Mouse (Mus musculus) intestine, embryonic 14.5 days (tissue): ENCODE measurements around the gene Otud7a. TPM values are rescaled to one million over a fixed set of nuclear protein-coding genes. Genes with fewer than 3 reads are reported as not detected.

Experiments used
- ATAC-seq: fragments of 200-750 bp; cut with Nextera tagmentation; replicated peaks from 2 replicates; pipeline ENCODE4 v1.8.0; 2017; ENCODE audit warnings: low read depth, moderate number of reproducible peaks, moderate TSS enrichment, moderate library complexity; ENCODE audit not compliant: low FRiP score, low TSS enrichment
- DNase-seq: peaks from one replicate; pipeline ENCODE4 v3.0.0-alpha.2; 2018; ENCODE audit warnings: low spot score
- H3K27ac ChIP-seq: fragments of 300-500 bp; sonication (generic); 2 replicates; pipeline ENCODE4 v1.5.1; 2014; ENCODE audit warnings: low read depth, mild to moderate bottlenecking, control low read depth
- H3K27me3 ChIP-seq: fragments of 300-500 bp; sonication (generic); replicated peaks from 2 replicates; pipeline ENCODE4 v1.6.1; 2014; ENCODE audit warnings: low read length, control low read depth; ENCODE audit not compliant: control insufficient read depth, insufficient read depth
- H3K36me3 ChIP-seq: fragments of 300-500 bp; sonication (generic); 2 replicates; pipeline ENCODE4 v1.6.1; 2014; ENCODE audit warnings: low read length, control low read depth; ENCODE audit not compliant: control insufficient read depth, insufficient read depth
- H3K4me1 ChIP-seq: fragments of 300-500 bp; sonication (generic); replicated peaks from 2 replicates; pipeline ENCODE4 v1.6.1; 2014; ENCODE audit warnings: low read length, control low read depth, mixed read lengths; ENCODE audit not compliant: control insufficient read depth, insufficient read depth
- H3K4me2 ChIP-seq: fragments of 300-500 bp; sonication (generic); 2 replicates; pipeline ENCODE4 v1.6.1; 2014; ENCODE audit warnings: low read length
- H3K4me3 ChIP-seq: fragments of 300-500 bp; sonication (generic); 2 replicates; pipeline ENCODE4 v1.5.1; 2014; ENCODE audit warnings: low read depth, low read length, control low read depth, mixed read lengths
- H3K9ac ChIP-seq: fragments of 300-500 bp; sonication (generic); 2 replicates; pipeline ENCODE4 v1.6.1; 2014; ENCODE audit warnings: mild to moderate bottlenecking, low read length
- H3K9me3 ChIP-seq: fragments of 300-500 bp; sonication (generic); 2 replicates; pipeline ENCODE4 v1.6.1; 2016; ENCODE audit warnings: low read length, control low read depth; ENCODE audit not compliant: control insufficient read depth
- WGBS: fragments of 180-500 bp; shearing (Covaris S2); extraction: QIAGEN DNeasy Blood & Tissue Kit; methylation state at CpG from one replicate; pipeline ENCODE4 v1.1.7; 2014; 5-methylcytosine and 5-hydroxymethylcytosine counted together
- polyA plus RNA-seq: library from polyadenylated mRNA; unstranded; fragments of >200 nt; fragmentation: Nextera tagmentation; extraction: Ambion mirVana; gene quantifications from 2 replicates; pipeline ENCODE4 v1.2.1, GENCODE M21; 2014

The Otud7a gene
- polyA plus RNA-seq, 1 experiment from 2014 or later, result 1.5 TPM

DNA sequence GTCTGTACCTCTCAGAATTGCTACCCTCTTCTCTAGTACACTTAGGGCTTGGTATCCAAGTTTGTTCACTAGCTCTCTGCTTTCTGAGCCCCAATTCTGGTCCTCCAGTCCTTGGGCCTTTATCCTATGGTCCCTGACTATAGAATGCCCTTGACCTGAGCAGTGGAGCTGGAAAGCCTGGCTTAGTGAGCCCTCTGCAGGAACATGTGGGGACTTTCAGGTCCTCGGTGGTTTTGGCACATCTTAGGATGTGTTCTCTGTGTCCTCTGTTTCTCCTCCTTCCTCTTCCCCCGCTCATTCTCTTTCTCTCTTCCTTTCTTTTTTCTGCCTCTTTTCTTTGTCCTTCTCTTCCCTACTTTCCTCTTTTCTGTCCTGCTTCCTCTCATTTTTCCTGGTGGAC, 145.8 kb downstream of the Otud7a start:
- H3K27me3 ChIP-seq, result no peaks in the 10 kb centered on the region
- no peak overlapping the region for H3K4me3 ChIP-seq
- ATAC-seq (no peak), DNase-seq (no peak)
- no peak overlapping the region for H3K27ac ChIP-seq
- no peaks in the 10 kb centered on the region for H3K4me1 ChIP-seq
- H3K36me3 ChIP-seq, result no peaks in the 10 kb centered on the region
- no peak overlapping the region for H3K4me2 ChIP-seq
- H3K9me3 ChIP-seq, result no peaks in the 10 kb centered on the region
- H3K9ac ChIP-seq, result no peak overlapping the region
- 69% methylated on average over 2 of the region's 2 CpGs for WGBS

- Histone ChIP-seq H3K27me3 (no peaks in the 10 kb centered on the region), H3K36me3 (no peaks in the 10 kb centered on the region), H3K27ac (no peak overlapping the region), H3K9ac (no peak overlapping the region), H3K4me3 (no peak overlapping the region), H3K4me2 (no peak overlapping the region), H3K4me1 (no peaks in the 10 kb centered on the region), H3K9me3 (no peaks in the 10 kb centered on the region)
- DNase-seq (no peak), ATAC-seq (no peak)
- 76% methylated on average over 4 of the region's 4 CpGs for WGBS
Measured at GRCm38 (mm10) chr7:63591322-63591721, 146.8 kb downstream of the Otud7a start.

DNA sequence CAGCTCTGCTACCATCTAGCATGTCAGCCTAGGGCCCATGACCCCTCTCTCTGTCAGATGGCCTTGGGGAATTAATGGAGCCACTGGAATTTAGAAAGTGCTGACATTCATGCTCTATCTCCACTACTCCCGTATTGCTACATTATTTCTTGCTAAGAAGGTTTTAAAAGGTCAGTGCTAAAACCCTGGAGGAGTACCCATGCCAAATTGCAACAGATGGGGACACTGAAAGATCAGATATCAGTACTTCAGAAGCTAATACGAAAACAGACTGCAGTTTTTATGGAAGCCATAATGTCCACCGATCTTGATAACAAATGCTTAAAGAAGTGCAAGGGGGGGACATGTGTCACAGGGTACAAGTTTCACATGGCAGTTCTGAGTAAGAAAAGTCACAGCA, 147.5 kb downstream of the Otud7a start:
- no peaks in the 10 kb centered on the region for H3K9me3 ChIP-seq
- no peak overlapping the region for H3K4me2 ChIP-seq
- ATAC-seq, result no peak
- no peaks in the 10 kb centered on the region for H3K36me3 ChIP-seq
- no peaks in the 10 kb centered on the region for H3K4me1 ChIP-seq
- H3K27ac ChIP-seq, result no peak overlapping the region
- no peak for DNase-seq
- no peak overlapping the region for H3K4me3 ChIP-seq
- no peaks in the 10 kb centered on the region for H3K27me3 ChIP-seq
- no peak overlapping the region for H3K9ac ChIP-seq
- 61% methylated on average over 3 of the region's 3 CpGs for WGBS

DNA sequence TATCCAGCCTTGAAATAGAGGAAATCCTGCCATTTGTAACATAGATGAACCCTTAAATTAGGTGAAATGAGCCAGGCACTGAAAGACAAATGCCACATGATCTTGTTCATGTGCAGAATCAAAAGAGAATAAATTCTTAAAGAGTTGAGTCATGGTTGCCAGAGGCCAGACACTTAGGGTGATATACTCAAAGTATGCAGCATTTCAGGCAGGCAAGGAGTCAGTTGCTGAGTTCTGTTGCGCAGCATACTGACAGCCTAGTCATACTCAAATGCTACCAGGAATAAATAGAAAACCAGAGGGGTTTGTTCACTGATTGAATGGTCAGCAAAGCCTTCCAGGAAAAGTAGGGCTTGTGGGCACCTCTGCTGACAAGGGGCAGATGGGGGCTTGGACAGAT, 160.3 kb downstream of the Otud7a start:
- 77% methylated on average over 1 of the region's 1 CpGs for WGBS
- Histone ChIP-seq H3K27ac (no peak overlapping the region), H3K36me3 (no peaks in the 10 kb centered on the region), H3K9me3 (no peaks in the 10 kb centered on the region), H3K4me1 (no peaks in the 10 kb centered on the region), H3K27me3 (no peaks in the 10 kb centered on the region), H3K9ac (no peak overlapping the region), H3K4me3 (no peak overlapping the region), H3K4me2 (no peak overlapping the region)
- DNase-seq (no peak), ATAC-seq (no peak)

DNA sequence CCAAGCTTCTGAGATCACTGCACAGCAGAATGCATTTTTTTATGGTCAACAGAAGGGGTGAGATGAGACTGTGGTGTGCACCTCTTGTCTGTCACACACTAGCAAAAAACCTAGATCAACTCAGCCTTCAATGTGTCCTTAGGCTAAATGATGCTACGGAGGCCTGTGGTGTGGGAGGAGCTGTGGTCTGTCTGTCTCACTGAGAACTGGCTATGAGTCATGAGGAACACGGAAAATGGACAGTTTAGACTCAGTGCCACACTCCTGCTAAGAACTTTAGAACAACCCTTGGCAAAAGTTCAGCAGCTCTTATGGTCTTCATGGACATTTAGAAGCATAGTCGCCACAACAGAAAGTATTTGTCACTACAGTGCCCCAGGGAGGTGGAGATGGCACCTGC, 172.5 kb downstream of the Otud7a start:
- H3K4me1 ChIP-seq, result no peaks in the 10 kb centered on the region
- no peaks in the 10 kb centered on the region for H3K9me3 ChIP-seq
- H3K4me3 ChIP-seq, result no peak overlapping the region
- no peaks in the 10 kb centered on the region for H3K36me3 ChIP-seq
- 84% methylated on average over 3 of the region's 3 CpGs for WGBS
- DNase-seq (no peak), ATAC-seq (no peak)
- H3K4me2 ChIP-seq, result no peak overlapping the region
- H3K9ac ChIP-seq, result no peak overlapping the region
- no peak overlapping the region for H3K27ac ChIP-seq
- H3K27me3 ChIP-seq, result no peaks in the 10 kb centered on the region

- H3K27ac ChIP-seq, result no peak overlapping the region
- no peak overlapping the region for H3K9ac ChIP-seq
- no peak for ATAC-seq
- H3K36me3 ChIP-seq, result no peaks in the 10 kb centered on the region
- H3K4me1 ChIP-seq, result no peaks in the 10 kb centered on the region
- H3K4me2 ChIP-seq, result no peak overlapping the region
- no peak overlapping the region for H3K4me3 ChIP-seq
- no peak for DNase-seq
- WGBS, result 85% methylated on average over 5 of the region's 5 CpGs
- H3K27me3 ChIP-seq, result no peaks in the 10 kb centered on the region
- no peaks in the 10 kb centered on the region for H3K9me3 ChIP-seq
Measured at GRCm38 (mm10) chr7:63620776-63621340, 176.3 kb downstream of the Otud7a start.

DNA sequence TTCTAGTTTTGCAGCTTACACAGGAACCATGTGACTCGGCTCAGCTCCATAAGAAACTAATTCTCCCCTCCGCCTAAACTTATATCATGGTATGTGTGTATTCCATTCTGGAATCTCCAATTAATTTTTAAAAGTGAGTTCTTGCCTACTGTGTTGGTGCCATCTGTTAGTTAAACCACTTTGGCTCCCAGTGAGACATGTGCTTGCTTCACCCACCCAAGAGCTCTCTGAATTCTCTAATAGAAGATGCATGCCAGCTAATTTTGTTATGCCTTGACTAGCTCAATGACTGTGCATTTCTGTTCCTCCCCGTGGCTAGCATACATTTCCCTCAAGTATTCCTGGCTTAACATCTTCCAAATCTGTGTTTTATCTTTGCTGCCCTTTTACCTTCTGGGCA, 193.1 kb downstream of the Otud7a start:
- ATAC-seq (no peak), DNase-seq (no peak)
- H3K4me1 ChIP-seq, result no peaks in the 10 kb centered on the region
- no peak overlapping the region for H3K4me3 ChIP-seq
- H3K9ac ChIP-seq, result no peak overlapping the region
- H3K9me3 ChIP-seq, result no peaks in the 10 kb centered on the region
- no peaks in the 10 kb centered on the region for H3K36me3 ChIP-seq
- no peak overlapping the region for H3K27ac ChIP-seq
- H3K27me3 ChIP-seq, result no peaks in the 10 kb centered on the region
- WGBS, result 84% methylated on average over 3 of the region's 3 CpGs
- H3K4me2 ChIP-seq, result no peak overlapping the region

- ATAC-seq (no peak), DNase-seq (no peak)
- H3K36me3 ChIP-seq, result no peaks in the 10 kb centered on the region
- no peaks in the 10 kb centered on the region for H3K27me3 ChIP-seq
- H3K4me1 ChIP-seq, result no peaks in the 10 kb centered on the region
- H3K9me3 ChIP-seq, result no peaks in the 10 kb centered on the region
- WGBS, result 84% methylated on average over 1 of the region's 1 CpGs
- no peak overlapping the region for H3K27ac ChIP-seq
- no peak overlapping the region for H3K4me3 ChIP-seq
- H3K4me2 ChIP-seq, result no peak overlapping the region
- H3K9ac ChIP-seq, result no peak overlapping the region
Measured at GRCm38 (mm10) chr7:63644002-63644401, 199.5 kb downstream of the Otud7a start.

GRCm38 (mm10) chr7:63647136-63647535, 202.6 kb downstream of the Otud7a start:
- ATAC-seq, result no peak
- H3K27me3 ChIP-seq, result no peaks in the 10 kb centered on the region
- no peaks in the 10 kb centered on the region for H3K36me3 ChIP-seq
- DNase-seq, result no peak
- WGBS, result 93% methylated on average over 1 of the region's 1 CpGs
- no peak overlapping the region for H3K9ac ChIP-seq
- no peaks in the 10 kb centered on the region for H3K9me3 ChIP-seq
- no peak overlapping the region for H3K27ac ChIP-seq
- H3K4me3 ChIP-seq, result no peak overlapping the region
- no peaks in the 10 kb centered on the region for H3K4me1 ChIP-seq
- H3K4me2 ChIP-seq, result no peak overlapping the region
